Mouse (Mus musculus): ENCODE measurements around the gene Timm22.

DNA sequence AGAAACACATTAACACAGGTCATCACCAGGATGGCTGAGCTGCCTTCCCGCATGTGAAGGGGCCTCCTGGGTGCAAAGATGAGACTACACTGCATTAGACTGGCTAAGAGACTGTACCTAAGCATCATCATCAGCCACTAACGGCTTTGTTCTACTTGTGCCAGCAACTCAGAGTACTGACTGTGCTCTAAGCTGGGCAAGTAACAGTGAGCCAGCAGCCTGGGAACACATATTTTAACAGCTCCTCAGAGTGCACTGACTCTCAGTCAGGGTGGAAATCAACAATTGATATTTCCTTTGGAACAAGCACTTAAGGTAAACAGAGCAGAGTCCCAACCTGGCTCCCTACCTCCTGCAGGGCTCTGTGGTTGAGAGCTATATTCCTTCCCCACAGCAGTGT is 34.6 kb upstream of the Timm22 start:
- TF ChIP-seq CTCF (IDR thresholded peaks at IDR 0.05; ENCODE audit: insufficient read depth, low read depth, low read length) (no peak), POLR2A (IDR thresholded peaks at IDR 0.05; ENCODE audit: insufficient read depth, low read depth, low read length) (no peak)
